Mouse (Mus musculus): Measurements from ENCODE around the gene M1ap.

The M1ap gene

DNA sequence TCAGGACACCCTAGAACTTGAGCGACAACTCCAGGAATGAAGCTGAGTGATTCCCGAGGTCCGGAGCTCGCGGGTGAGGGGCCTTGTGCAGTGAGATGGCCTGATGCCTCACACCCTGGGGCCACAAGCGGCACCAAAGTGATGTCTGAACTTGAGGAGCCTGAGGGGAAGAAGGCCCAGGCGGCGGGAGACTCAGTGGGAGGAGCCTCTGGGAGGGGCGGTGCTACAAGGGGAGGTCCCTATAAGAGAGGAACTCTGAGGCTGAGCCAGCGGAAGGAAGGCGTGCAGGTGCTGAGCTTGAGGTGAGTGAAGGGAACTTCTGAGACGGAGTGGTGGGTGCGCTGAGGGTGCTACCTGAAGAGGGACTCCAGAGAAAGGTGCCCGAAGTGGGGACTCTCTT is at the start of gene M1ap:
TSS of gene M1ap (plus strand) at position 252 of the 400 bp plus-strand sequence.
- no peak for DNase-seq

DNA sequence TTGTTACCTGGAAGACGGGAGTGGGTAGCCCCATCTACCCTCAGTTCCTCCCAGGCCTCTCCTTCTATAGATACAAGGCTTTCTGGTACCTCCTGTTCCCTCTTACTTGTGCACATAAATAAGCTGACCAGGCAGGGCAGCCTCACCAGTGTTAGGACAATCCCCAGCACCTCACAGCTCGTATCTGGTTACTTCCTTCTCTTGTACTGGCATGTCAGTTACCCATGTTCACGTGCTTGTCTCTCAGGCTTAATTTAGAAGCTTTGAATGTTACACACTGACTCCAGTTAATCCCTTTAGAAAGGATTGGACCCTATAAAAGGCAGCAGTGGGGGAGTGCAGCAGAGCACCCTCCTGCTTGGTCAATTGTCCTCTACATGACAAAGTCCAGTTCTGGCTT is 49.4 kb upstream of the M1ap start:
- no peak for DNase-seq

DNA sequence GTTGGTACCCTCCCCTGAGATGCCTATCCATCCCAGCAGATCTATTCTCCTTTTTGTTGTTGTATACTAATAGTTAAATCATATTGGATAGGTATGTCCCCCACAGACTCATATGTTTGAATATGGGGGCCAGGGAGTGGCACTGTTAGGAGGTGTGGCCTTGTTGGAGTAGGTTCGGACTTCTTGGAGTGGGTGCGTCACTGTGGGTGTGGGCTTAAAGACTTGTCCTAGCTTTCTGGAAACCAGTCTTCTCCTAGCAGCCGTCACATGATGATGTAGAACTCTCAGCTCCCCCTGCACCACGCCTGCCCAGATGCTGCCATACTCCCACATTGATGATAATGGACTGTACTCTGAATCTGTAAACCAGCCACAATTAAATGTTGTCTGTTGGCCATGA is 48.5 kb upstream of the M1ap start:
- no peak for DNase-seq

DNA sequence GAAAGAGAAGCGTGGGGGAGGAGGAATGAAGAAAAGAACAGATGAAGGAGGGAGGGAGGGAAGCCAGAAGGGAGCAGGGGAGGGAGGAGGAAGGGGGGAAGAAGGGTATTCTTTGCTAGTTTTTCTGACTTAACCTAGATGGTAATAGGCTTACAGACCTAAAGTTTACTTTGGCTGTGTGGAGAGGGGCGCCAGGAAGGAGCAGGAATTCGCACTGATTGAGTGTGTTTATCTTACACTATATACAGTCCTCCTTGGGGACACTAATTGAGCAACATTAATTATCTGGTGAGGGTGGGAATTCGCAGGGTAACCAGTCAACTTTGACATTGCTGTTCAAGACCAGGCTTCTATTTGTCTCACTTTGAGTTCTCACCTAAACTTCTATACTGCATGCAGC is 48.0 kb upstream of the M1ap start:
- DNase-seq, result no peak

DNA sequence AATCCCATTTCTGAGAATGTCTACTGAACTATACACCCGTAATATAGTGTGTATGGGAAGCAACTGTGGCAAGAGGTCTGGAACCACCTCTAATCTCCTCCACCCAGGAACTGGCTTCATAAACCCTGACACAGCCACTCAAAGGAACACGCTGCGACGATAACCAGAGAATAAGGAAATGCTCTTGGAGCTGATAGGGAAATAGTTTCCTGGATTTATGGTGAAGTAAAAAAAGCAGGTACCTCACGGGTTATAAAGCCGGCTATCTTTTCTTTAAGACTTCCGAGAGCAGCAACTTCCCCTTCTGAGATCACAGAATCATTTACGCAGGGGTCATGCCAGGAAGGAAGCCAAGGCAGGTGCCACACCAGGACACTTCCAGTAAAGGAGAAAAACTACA is 44.1 kb upstream of the M1ap start:
- DNase-seq, result no peak

DNA sequence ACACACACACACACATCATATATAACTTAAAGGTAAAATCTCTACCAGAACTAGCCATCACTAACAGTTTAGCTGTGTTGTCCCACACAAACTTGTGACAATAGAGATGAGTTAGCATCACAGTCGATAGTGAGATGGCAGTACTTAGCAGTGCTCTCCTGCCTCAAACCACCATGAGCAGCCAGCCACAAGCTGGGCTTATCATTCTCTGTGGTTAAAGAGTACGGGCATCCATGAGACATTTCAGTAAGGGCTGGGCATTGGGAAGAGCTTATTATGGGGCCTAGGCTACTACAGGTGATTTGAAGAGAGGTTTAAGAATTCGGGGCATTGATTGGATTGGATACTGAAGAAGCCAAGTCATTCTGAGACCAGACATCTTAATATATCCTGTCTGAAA is 39.7 kb upstream of the M1ap start:
- DNase-seq, result no peak

DNA sequence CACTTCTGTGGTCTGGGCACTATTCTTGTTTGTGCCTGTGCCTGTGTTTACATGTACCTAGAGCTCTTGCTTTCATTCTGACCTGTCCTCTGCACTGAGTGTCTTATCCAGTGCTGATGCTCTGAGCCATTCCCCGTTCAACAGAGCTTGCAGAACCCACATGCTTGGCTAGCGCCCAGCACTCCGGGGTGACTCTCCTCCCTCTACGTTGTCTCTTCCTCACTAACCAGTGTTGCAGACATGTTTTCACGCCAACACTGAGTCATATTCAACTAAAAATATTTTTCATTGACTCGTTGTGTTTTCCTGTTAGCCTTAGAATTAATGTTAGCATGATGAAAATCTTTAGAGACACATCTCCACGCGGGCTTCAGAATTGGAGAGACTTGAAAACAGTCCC is 38.7 kb upstream of the M1ap start:
- DNase-seq, result no peak

DNA sequence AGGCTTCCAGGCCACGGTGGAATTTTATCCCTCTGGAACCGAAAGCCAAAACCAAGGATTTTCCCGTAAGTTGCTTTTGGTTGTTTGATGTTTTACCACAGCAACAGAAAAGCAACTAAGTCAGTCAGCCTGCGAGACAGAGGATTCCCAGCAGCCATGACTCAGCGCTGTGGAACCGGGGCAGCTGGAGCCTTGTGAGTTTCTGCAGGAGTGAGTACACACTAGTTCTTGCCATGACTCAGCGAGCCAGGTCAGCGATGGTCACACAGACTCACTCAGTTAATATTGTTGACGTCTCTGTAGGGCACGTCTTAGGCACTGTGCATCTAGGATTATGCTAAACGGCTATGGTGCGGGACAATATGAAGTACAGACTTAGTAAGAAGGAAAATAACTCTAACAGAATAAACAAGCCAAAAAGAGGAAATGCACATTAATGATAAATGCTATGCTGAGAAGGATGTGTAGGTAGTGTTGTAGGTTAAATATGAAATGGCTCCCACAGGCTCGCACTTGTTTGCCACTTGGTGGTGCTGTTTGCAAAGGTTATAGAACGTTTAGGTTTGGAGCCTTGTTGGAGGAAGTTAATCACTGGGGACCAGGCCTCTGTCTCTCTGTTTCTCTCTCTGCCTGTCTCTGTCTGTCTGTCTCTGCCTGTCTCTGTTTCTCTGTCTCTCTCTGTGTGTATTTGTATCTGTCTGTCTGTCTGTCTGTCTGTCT is 37.4 kb upstream of the M1ap start:
- peak; percentile 27 to 60 for DNase-seq

DNA sequence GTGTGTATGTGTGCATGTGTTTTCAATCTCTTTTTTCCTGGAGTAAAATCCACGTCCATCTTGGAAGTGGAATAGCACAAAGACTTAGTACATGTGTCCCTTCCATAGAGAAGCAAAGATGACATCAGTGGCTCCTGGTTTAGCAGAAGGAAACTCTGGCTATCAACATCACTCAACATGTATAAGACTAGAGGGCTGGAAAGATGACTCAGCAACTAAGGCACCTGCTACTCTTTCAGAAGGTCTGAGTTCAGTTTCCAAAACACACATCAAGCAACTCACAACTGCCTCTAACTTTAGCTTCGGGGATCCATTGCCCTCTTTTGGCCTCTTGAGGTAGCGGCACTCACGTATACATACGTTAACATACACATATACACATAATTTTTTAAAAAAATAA is 35.4 kb upstream of the M1ap start:
- no peak for DNase-seq

DNA sequence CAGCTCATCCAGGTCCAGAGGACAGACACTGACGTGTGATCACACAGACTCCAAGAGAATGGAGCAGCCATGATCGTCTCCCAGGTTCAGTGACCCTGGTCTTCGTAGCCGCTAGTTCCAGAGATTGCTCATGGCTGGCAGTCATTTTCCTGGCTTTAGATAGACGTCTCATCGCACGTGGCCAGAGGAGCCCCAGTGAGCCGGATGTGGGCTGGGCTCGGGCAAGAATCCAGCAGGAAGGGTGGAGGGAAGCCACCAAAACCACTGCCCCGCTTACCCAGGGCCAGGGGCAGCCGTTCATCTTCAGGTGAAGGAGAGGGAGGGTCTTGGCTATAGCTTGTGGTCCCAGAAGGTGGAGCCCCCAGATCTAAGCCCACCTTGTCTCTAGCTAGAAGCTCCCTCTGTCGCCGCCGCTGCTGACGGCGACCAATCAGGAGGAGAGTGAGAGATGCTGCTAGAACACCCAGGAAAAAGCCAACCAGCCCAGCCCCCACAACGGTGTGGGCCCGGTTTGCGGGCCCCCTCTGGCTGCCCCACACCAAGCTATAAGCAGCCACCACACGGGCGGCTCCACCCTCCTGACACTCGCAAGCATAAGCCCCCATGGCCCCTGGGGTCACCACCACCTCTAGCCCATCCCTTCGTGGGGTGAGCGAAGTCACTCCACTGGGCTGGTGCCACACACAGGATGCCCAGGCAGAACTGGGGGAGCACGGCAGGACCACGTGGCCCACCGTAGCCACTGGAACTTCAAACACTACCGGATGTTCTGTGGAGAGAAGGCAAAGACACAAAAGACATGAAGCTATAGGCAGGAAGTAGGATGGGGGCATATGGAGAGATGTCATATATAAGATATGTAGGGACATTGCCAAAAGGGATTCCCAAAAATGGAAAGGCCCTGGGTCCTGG is 33.1 kb upstream of the M1ap start:
- peak; percentile 33 to 38 for DNase-seq

DNA sequence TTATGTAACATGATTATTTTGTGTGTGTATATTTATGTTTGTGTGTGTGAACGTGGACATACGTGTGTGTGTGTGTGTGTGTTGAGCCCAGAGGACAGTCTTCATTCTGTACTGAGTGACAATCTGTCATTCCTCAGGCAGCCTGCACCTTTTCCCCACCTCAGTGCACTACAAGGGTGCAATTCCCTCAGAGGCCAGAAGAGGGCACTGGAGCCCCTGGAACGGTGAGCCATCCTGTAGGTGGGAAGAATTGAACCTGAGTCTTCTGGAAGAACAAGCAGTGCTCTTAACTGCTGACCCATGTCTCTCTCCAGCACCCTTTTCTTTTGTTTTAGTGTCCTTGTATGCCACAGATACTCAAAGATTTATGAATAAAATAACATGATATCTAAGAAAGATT is 30.8 kb upstream of the M1ap start:
- peak; percentile 74 to 78 for DNase-seq

DNA sequence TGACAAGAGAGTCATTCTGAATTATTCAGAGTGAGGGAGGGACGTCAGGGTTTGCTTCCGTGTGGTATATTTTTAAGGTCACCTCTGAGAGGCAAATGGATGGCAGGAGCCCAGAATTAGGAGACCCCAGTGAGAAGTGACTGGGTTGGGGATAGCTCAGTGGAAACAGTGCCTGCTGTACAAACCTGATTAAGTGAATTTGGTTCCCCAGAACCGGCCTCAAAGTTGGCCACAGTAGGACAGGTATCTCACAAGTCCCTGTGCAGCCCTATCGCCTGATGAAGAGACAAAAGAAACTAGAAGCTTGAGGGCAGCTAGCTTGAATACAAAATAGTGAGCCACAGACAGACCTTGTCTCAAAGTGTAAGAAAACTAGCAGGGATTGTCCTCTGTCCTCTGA is 30.2 kb upstream of the M1ap start:
- DNase-seq, result no peak

DNA sequence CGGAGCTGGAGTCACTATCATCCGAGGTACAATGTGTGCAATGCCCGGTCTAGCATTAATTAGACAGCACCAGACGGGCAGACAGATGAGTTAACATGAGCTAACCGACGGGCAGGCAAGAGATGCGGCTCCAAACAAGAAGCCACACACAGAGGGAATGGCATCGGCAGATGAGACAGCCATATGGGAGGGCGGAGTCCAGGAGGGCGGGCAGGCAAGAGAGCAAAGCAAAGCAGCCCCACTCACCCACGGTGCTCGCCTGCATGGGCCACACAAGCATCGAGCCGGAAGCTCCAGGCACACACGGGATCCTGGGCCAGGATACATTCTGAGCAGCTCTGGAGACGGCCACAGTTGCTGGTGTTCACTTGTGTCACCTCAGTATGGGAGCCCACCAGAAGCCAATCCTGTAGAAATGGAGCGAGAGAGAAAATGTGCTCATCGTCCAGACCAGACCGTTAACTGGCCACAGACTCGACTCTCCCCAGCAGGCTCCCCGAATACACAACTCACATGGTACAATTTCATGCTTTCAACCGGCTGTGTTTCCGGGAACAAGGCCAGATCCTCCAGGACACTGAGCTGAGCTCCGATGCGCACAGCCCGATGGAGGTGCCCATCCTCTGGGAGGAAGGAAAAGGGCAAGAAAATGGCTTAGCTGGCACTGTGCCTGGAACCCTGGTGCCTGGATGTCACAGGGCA is 29.5 kb upstream of the M1ap start:
- no peak for DNase-seq

DNA sequence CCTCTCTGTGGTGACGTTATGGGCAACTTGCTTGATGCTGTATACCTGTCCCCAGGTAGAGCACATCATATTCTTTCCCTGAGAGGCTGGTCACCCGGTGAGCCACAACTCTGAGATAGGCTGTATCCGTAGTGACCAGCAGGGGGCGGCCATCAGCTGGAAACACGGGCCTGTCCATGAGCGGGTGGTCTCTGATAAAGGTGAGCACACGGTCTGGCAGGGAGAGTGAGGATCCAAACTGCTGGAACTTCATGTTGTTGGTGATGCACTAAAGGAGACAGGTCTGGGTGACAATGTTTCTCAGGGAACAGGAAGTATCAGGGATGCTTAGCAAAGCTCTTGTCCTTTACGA is 28.9 kb upstream of the M1ap start:
- peak; percentile 79 to 82 for DNase-seq

DNA sequence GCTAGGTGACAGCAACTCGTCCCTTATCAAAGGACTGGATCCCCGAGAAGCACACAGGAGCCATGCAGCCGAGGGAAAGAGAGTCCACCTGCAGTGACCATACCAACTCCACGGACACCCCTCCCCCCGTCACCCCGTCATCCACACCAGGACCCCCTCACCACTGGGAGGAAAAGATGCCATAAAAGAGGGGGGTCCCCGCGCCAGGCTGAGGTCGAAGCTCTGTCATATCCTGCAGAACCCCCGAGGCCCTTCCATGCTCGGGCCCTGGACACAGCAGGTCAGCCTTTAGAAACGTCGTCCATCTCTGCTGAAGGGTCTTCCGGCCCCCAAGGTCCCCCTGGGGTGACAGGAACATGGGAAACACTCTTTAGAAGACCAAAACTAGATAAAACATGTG is 28.3 kb upstream of the M1ap start:
- no peak for DNase-seq

DNA sequence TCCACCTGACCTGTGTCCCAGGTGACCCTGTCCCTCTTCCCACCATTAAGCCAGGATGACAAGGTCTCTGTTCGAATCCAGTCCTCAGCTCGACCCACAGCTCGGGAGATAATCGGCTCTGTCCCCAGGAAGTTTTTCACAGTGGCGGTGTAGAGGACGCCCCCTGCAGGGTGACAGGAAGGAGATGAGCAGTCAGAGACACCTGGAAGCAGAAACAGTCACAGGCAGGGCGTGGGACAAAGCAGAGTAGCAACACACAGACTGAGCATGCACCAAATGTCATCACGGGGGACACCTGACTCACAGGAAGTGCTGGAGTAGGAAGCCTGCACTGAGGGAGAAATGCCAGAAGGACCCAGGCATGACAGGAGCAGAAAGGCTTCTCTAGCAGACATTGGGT is 27.2 kb upstream of the M1ap start:
- DNase-seq, result no peak

DNA sequence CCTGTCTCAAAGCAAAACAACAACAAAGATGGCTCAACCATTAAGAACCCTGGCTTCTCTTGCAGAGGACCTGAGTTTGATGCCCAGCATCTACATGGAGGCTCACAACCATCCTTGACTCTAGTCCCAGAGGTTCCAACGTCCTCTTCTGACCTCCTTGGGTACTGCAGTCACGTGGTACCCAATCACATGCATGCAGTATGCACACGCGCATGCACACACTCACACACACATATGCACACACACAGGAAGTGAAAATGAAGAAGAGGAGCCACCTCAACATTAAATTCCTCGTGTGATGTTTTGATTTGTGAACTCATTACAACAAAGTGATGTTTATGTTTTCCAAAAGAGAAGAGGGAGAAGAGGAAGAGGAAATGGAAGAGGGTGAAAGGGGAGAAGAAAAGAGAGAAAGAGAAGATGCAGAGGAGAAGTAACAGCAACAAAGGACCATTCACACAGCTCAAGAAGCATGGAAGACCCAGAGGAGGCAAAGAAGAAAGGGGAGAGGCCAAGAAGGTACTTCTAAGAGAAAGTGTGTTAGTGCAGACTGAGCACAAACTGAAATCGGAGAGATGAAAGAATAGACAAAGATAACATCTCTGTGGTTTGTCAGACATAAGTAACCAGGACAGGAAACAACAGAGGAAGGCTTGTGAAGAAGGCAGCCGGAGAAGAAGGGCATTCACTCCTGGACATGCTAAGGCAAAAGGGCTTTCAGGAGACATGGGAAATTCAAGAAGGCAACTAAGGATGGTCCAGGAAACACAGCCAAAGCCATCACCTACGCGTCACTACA is 25.1 kb upstream of the M1ap start:
- DNase-seq, result no peak

DNA sequence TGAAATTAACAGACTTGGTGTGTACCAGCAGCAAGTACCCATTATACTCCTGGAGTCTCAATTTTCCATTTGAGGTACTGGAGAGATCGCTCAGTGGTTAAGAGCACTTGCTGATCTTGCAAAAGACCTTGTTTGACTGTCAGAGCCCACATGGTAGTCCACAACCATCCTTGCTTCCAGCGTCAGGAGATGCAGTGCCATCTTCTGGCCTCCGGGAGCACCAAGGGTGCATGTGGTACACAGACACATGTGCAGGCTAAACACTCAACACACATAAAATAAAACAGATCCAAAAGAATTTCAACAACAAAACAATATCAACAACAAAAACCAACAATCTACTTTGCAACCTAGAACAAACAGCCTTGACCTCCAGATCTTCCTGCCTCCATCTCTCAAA is 21.7 kb upstream of the M1ap start:
- DNase-seq, result no peak

DNA sequence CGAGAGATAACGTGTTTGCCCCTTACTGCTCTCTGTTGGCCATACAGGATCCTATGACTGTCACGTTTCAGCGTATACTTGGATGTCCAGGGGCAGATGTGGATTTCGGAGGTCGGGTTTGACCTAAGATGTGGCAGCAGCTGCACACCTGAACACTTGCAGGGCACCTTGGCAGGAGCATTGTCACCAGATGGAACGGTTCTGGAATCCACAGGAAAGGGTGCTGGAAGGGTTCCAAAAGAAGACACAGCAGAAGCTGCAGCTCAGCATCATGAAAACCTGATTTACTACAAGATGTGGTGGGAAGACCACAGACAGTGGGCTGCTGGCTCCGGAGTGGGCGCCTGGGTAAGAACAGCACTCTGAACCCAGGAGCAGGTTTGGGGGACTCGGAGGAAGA is 20.6 kb upstream of the M1ap start:
- DNase-seq, result no peak

DNA sequence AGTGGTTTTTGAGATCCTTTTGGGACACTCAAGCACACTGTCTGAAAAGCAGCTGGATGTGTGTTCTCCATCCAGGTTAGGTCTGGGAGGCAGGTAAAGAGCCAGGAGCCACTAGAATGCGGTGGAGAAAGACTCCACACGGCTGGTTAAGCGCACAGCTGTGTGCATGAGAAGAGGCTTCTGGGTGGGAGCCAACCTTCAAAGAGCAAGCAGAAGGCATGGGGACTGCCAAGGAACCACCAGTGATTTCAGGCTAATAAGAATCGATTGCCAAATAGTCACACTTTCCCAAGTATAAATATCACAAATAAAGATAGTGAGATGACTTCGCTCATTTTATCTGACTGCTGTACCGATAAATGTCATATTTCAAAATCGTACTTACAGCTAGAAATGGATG is 20.2 kb upstream of the M1ap start:
- no peak for DNase-seq

DNA sequence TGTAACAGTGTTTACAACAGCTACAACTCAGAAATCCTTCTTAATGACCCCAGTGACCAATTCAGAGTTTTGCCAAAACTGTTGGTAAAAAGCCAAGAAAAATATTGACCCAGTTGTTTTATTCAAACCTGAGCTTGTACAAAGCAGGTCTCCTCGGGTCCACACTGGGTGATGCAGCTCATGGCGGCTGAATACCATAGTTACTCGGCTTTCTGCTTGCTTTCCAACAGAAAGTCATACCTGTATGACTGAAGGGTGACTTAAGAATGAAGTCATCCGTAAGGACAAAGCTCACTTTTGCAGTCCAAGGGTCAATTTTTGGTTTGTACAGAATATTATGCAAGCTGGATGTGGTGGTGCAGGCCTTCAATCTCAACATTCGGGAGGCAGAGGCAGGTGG is 19.1 kb upstream of the M1ap start:
- no peak for DNase-seq

DNA sequence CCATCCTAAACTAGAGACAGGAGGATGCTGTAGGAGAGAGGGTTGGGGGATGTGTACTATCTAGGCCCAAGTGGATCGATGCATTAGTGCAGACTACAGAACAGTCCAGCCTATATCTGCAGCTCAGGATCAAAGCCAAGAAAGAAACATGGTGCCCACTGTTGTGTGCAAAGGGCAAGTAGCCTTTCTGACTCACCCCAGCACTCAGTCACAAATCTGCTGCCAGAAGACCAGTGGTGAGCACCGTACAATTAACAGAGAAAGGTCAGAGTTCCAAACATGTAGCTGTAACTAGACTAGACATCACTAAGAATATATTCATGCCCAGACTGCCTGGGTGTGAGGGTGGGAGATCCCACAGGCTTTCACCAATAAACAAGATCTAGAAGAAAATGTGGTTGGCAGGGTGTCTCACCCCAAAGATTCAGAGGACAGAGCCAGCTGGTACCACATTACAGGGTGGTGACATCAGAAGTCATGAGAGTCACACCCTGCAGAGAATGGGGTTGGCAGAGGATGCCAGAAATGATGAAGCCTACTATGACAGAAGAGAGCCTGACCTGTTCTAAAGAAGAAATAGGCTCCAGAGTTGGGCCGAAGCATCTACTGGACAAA is 12.0 kb upstream of the M1ap start:
- DNase-seq, result no peak
